Mouse (Mus musculus) c-Kit-positive CD71-positive TER-119-negative erythroid progenitor cells, embryonic 14.5 days (primary cell): ENCODE measurements around the gene Islr2.

Source experiments
- DNase-seq: peaks from one replicate; pipeline ENCODE4 v3.0.0-alpha.2; 2013; ENCODE audit warnings: low read depth

Gene Islr2

DNA sequence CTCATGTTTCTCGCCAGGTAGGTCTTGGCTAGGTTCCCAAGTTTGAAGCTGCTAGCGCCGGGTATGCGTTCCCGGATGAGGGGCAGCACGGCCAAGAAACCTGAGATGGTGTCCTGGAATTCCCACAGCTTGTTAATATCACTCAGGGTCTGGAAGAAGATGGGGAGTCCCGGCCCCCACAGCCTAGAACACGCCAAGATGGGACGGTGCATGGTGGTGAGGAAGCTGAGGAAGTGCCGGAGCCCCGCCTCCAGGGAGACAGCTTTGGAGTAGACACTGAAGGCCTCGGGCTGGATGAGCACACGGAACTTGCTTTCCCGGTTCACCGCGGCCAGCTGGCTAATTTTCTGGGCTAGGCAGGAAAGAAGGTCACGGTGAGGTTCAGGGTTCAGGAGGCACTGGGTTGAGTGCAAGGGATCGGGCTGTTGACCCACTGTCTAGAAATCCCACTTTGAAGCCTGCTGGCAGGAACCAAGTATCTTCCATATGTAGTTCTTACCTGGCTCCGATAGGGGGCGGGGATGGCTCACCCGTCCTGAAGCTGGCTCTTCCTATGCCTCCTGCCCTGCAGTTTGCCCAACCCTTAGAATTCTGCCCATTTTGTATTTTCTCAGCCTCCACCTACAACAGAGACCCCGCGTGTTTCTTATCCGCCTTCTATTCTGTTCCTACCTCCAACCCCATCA lies 16.2 kb upstream of the Islr2 start:
- no peak for DNase-seq

DNA sequence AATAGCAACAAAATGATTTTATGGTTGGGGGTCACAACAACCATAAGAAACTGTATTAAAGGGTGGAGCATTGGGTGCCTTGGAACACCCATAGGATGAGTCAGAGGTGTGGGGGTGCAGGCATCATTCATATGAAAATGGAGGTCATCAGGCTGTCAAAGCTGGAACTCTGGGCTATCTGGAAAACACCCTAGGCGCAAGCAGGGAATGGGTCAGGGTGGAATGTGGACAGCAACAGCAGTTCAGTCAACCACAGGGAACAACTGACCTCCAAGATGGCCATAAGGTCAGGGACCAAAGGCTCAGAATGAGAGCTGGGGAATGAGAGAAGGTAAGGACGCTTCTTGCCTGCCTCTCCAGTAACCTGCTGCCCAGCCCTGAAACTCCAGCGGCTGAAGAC lies 14.4 kb upstream of the Islr2 start:
- DNase-seq = no peak

DNA sequence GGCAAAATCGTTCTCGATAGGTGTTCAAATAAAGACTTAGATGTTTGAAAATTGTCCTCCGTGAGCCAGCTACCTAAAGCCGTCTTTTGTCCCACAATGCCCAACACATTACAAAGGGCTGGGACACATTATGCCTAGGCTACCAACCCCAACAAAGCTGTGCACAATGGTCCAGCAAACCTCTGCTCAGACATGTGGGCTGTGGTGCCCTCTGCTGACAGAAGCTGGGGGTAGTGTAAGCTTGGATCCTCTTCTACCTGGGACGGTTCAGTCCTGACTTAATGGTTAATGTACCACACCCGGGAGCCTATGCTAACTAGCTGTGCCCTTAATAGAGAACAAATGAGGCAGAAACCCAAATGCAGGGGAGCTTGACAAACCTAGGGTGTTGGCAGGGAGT lies 12.3 kb upstream of the Islr2 start:
- no peak for DNase-seq

DNA sequence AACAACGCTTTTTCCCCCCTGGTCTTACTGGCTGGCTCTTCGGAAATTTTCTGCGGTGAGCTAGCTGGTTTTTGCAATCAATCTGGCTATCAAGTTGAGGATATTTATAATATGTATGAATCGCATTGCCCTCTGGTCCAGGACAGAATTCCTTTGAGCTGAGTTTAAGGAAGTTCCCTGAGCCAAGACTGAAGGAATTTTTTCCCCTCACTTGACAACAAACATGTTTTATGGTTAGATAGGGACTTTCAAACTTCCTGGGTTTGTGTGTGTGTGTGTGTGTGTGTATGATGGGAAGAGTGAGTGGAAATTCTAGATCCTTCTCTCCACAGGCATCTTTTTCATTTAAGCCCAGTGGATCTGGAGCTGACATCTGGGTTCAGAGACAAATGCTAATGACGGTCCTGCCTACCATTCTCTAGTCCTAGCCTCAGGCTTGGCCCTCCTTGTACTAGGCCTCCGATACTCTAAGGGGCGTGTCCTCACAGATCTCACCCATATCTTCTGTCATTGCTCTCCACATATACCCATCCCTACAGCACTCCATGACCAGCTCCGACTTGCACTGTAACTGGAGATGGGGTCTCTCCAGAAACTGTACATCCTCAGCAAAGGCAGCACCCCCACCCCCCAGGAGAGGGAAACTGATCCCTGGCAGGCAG lies 10.5 kb upstream of the Islr2 start:
- DNase-seq = no peak

DNA sequence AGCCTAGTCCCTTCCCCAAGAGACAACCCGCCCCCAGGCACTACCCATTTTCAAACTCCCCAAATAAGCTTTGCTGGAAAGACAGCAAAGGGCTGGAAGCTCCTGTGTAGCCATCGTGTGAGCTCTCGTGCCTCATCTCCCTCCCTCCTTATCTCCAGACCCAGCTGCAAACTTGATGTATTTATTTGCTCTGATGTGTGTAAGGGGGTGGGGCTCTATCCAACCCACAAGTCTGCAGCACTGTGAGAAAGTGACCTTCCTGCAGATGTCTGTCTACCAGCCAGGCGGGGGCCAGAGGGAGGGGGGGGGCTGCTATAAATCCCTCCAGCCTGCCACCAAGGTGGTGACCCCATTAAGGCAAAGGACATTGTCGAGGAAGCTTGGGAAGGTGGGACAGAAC lies 9.7 kb upstream of the Islr2 start:
- DNase-seq = peak; percentile 80

DNA sequence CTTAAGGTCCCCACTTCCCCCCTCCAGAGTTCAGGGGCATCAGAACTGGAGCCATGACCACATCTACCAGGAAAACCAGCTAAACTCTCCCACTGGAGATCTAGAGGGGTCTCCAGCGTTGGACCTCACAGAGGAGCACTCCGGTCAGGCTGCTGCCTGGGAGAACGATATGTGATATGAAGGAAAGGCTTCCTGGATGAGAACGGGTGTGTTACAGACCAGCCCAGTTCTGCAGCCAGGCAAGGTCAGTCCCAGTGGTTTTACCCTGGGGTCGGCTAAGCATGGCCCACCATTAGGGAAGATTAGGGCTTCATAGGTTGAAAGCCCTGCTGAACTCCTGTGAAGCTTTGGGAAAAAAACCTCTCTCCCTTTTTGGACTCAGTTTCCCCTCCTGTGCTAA lies 9.3 kb upstream of the Islr2 start:
- DNase-seq = no peak

DNA sequence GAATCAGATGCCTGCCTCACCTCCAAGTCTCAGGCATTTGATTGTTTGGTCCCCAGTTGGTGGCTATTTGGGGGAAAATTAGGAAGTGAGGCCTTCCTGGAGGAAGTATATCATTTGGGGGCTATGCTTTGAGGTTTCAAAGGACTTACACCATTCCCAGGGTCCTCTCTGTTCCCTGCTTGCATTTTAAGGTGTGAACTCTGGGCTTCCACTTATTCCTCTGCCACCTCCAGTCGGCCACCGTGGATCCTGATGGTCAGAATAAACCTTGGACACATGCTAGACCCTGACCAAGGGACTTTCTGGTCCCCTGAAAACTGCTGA lies 6.1 kb upstream of the Islr2 start:
- no peak for DNase-seq

DNA sequence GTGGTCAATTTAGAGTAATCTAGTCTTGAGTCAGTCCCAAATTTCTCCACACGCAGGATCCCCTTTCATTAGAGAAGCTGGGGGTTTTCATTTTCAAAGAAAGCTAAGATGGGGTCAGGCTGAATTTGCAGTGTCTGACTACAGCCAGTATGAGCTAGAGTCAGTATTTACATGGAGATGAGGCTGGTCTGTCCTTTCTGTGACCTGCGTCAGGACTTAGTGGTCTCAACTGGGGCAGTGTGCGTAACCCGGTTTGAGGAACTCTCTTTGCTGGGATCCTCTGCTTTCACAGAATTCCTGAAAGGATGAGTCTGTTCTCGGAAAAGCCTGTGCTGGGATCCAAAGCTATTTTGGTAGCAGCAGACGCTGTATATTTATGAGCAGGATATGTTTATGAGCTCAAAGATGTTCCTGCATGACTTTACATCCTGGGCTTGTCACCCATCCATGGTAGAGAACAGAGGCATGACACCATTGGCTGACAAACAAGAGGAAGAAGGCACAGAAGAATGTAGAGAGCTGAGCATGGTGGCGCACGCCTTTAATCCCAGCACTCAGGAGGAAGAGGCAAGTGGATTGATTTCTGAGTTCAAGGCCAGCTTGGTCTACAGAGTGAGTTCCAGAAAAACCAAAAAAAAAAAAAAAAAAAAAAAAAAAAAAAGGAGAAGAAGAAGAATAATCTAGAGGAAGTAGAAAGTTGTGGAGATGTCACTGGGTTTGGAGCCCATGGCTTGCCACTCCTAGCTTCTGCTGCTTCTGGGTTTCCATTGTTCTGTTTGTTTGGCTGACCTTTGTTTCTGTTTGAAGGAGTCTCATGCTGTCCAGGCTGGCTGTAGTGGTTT lies 5.6 kb upstream of the Islr2 start:
- DNase-seq = no peak

DNA sequence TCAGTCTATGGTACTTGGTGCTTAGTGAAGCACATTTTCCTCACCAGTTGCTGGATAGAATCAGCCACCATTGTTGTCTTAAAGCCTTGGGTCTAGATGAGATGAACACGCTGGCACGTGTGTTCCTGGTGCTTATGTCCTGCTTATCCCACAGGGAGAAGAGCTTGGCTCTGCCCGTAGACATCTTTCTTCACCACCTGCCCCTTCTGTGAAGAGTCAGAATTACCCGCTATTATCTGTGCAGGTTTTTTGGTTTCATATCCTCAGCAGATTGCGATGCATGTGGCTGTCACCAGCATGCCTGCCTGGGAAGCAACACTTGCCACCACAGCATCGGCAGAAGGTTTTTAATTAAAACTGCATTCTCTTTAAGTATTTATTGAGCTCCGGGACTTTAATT lies 1.9 kb upstream of the Islr2 start:
- no peak for DNase-seq

DNA sequence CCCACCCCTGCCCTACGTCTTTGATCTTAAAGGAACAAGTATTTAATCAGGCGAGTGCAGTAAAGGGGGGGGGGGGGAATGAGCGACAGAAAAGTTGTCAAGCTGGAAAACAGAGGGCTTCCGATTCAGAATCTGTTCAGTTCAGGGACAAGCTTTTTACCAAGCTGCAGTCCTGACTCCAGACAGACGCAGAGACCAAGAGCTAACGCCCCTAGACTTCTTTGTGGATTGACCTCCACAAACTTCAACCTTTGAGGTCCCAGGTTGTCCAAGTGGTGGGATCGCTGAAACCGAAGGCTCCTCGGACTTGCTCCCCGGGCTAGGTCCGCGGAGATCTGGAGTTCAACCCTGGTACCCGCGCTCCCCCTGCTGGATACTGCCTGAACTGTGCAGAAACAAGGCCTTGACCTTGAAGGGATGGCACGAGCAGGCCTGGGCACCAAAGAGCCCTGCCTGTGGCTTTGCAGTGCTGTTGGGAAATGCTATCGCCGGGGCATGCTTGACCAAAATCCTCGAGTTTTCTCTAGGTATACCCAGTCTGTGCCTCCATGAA lies 405 bp upstream of the Islr2 start:
- peak; percentile 71 for DNase-seq

DNA sequence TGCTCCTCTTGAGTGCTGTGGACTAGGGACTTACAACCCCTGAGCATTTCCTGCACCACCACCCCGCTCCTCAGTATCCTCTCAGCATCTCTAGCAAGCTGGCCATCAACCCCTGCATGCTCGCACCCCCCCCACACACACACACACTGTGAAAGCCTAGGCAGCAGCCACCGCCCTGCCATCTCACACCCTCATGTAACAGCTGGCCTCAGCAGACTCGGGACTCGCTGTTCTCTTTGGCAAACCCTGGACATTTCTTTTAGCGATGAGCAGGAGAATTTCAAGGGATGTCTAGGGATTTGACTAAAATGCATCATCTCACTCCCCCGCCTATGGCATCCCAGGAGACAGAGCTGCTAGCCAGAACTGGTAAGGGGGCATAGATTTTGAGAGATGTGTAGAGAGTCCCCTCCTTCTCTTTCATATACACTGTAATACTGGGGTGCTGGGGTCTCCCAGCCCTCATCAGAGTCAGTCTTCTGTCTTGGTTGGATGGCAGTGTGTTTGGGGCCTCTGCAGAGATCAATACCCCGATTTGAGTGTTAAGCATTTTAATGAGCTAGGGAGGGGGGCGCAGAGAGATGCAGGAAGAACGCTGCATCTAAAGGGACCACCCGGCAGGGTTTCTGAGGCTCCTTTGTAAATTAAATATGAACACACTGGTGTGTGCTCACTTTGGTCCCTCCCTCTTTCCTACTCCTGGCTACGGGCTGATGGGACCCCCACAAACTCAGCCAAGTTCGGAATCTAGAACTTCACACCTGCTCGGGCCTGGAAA lies 1.3 kb downstream of the Islr2 start:
- no peak for DNase-seq

DNA sequence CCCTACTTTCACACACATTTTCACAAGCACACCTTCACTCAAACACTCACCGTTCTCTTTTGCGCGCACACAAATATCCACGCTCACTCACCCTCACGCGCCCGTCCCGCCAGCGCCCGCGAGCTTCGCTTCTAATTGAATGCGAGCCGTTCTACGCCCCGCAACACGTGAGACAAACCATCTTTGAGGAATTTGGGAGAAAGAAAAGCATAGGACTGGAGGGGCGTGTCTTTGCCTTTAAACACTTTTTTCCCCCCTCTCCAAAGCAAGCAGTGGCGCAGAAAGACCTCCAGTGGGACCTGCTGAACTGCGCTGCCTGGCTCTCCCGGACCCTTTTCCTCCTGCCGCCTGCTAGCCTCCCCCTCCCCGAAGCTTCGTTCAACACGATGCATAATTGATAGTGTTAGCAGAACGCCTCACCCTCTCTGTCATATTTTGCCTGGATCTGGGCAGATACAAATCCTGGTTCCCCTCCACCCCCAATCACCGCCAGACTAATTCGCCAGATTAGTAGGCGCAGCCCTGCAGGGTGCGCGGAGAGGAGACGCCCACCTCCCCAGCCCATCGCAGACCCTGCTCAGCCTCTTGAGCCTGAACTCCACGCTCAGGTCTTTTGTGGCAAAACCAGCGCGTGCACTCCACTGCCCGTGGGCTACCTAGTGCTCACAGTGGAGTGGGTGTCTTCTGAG lies 2.1 kb downstream of the Islr2 start:
- DNase-seq = no peak

DNA sequence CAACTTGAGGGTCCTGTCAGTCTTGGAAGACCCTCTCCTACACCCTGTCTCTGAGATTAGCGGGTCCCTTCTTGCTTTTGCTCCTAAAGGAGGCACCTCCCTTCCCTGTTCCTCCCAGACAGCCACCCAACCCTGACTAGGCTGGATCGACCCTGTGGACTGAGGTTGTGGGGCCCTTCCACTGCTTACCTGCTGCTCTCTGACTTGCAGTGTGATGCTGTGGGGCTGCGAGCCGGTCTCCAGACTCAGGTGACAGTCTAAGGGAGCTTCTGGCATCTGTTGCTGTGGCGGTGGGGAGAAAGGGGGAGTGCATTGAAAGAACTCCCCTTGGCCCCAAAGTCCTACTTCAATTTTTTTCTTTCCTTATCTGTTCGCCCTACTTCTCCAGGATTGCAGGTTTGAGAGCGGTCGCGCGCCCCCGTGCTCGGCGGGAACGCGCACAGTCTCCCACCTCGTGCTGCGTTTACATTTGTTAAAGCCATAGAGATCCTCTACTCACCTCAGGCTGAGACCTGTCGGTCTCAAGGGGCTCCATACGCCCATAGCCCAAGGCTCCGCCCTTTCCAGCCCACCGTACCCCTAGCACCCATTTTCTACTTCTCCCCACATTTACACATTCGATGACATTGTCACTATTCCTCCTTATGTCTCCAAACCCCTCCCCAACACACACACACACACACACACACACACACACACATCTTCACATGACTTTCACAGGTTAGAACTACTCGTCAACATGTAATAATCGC lies 2.9 kb downstream of the Islr2 start:
- no peak for DNase-seq

DNA sequence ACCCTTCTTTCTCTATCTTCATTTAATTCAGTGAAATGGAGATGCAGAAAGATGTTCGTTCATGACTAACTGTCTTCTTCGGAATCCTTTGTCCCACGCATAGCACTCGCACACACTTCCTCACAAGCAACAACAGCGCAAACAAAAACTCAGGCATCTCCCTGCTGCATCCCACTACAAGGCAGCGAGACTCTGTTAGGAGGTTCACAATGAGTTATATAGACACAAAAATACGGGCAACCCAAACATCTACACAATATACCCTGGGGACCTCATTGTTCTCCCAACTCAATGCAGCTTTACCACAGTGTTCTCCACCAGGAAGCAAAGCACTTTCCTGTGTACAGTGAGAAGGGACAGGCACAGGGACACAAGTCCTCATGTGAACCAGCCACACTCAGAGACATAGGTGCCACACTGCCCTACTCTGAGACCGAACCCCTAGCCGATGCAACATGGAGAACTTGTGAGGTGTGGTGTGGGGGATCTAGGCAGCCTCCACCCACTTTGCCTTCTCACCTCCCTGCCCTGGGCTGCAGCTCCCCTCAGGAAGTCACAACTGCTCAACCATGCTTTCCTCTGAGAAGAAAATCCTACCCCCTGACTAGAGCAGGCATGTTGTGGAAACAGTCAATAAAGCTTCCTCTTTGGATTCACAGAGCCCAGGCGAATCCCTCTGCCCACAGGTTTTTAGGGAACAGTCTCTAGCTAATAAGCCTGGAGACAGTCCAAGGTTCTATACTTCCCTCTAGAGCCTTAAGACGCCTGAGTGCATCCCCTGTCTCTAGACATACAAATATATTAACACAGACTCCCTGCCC lies 3.6 kb downstream of the Islr2 start:
- no peak for DNase-seq

DNA sequence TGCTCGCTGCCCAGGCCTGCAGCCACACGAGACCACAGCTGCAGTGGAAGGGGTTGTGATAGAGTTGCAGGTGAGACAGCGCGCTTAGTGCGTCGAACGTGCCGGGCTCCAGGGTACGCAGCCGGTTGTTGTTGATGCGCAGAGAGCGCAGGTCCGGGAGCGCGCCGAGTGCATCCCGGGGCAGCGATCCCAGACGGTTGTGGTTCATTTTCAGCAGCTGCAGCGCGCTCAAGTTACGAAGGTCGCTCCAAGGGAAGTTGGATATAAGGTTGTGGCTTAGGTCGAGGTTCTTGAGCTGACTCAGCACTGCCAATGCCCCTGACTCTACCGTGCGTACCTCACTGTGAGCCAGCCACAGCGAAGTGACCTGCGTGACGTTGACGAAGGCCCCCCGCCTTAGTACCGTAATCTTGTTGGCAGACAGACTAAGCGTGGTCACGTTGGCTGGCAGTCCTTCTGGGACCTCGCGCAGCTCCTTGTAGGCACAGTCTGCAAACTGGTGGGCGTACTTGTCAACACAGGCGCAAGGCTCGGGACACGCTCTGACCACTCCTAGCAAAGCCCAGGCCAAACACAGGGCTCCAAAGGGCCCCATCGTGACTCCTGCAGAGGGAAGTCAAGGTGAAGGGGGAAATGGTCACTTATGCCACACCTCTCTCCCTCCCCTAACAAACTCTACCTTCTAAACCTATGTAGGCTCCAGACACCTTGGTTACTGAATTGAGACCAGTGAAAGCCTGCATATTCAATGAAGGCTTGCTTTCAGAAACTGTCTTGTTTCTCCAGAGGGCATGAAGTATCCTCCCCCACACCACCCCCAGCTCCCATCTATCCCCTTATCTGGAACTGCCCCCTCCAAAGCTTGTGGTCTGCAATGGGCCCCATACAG lies 4.5 kb downstream of the Islr2 start:
- DNase-seq = no peak

DNA sequence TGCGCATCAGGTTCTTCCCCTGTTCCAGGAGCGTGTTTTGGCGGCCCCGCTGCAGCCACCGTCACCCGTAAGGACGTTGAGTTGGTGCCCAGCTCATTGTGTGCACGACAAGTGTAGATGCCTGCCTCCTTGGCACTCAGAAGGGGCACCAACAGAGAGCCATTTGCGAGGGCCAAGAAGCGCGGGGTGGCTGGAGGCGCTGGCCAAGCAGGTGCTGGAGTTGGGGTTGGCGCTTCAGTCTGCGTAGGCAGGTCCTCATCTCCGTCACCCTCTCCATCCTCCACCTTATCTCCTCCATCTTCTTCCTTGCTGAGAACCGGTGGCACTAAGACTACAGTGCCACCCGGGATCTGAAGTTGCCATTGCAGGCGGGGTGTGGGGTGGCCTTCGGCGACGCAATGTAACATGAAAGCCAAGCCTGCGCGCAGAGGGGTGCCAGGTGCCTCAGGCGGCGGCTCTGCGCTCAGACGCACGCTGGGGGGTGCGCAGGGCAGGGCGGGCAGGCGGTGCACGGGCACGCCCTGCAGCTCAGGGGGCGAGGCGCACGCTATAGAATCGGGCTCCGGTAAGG lies 5.2 kb downstream of the Islr2 start:
- no peak for DNase-seq

DNA sequence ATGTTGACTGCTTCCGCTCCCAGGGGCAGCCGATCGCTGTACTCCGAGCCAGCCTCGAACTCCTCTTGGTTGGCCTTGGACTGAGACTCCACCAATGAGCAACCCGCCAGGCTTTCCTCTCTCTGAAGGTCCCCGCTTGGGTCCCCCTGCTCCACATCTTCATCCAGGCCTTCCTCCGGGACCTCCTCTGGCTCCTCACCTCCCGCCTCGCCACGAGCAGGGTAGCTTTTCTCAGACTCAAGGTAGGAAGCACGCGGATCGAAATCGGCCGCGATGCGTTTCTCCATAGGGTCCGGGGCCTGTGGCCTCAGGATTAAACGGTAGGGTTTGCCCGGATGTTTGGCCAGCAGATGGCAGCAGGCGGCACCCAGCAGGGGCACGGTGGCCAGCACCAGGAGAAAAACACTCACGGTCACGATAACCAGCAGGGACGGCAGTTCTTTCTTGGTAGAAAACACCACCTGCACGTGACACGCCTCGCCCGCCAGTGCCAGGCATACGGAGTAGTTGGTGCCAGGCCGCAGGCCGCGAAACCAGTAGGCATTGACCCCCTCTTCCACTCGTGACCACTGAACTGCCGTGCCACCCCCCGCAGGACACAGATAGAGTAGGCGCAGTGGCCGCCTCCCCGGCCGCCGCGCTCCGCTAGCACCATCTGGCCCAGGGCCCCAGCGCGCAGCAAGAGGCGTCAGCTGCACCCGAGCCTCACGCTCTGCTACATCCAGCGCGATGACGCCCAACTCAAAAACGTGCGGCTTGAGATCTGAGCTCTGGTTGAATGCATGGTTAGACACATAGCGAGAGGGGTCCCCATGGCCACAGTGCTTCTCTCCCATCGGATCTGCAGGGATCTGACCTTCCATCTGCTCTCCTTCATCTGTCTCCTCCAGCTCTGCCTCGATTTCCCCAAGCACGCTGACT lies 6.1 kb downstream of the Islr2 start:
- no peak for DNase-seq
